Mouse (Mus musculus) neural tube, embryonic 12.5 days (tissue): Measurements from ENCODE around the gene Sgca. TPM values are rescaled to one million over a fixed set of nuclear protein-coding genes. Genes with fewer than 3 reads are reported as not detected.
A peak's percentile ranks its signal among the peaks of the same experiment; 100 is the strongest.

Source experiments
- ATAC-seq: fragments of 200-750 bp; cut with Nextera tagmentation; 2 replicates; pipeline ENCODE4 v1.8.0; 2017; ENCODE audit warnings: low read depth, mild to moderate bottlenecking, moderate TSS enrichment, moderate library complexity; ENCODE audit not compliant: low FRiP score
- H3K27ac ChIP-seq: fragments of 300-500 bp; sonication (generic); 2 replicates; pipeline ENCODE4 v1.5.1; 2016
- H3K27me3 ChIP-seq: fragments of 300-500 bp; sonication (generic); replicated peaks from 2 replicates; pipeline ENCODE4 v1.6.1; 2016; ENCODE audit warnings: mild to moderate bottlenecking
- H3K36me3 ChIP-seq: fragments of 300-500 bp; sonication (generic); 2 replicates; pipeline ENCODE4 v1.6.1; 2016; ENCODE audit warnings: mild to moderate bottlenecking
- H3K4me1 ChIP-seq: fragments of 300-500 bp; sonication (generic); 2 replicates; pipeline ENCODE4 v1.6.1; 2016
- H3K4me2 ChIP-seq: fragments of 300-500 bp; sonication (generic); replicated peaks from 2 replicates; pipeline ENCODE4 v1.6.1; 2016; ENCODE audit warnings: mild to moderate bottlenecking
- H3K4me3 ChIP-seq: fragments of 300-500 bp; sonication (generic); 2 replicates; pipeline ENCODE4 v1.5.1; 2016
- H3K9ac ChIP-seq: fragments of 300-500 bp; sonication (generic); 2 replicates; pipeline ENCODE4 v1.6.1; 2016; ENCODE audit warnings: mild to moderate bottlenecking
- H3K9me3 ChIP-seq: fragments of 300-500 bp; sonication (generic); 2 replicates; pipeline ENCODE4 v1.6.1; 2016; ENCODE audit warnings: mild to moderate bottlenecking
- WGBS: fragments of 180-500 bp; shearing (Covaris S2); methylation state at CpG from one replicate; pipeline ENCODE4 v1.1.7; 2016; 5-methylcytosine and 5-hydroxymethylcytosine counted together
- polyA plus RNA-seq: library from polyadenylated mRNA; unstranded; fragments of >200 nt; fragmentation: Nextera tagmentation; extraction: Ambion mirVana; gene quantifications from 2 replicates; pipeline ENCODE4 v1.2.1, GENCODE M21; 2016

Sgca gene
- polyA plus RNA-seq, 1 experiment from 2014 or later: 0.90 TPM

GRCm38 (mm10) chr11:95000128-95000527 is 24.0 kb upstream of the Sgca start:
- Histone ChIP-seq H3K36me3 (peaks cover 88% of the 10 kb centered on the region), H3K4me3 (no peak overlapping the region; the same call in 1 of the 2 replicates), H3K27me3 (no peaks in the 10 kb centered on the region), H3K4me1 (peaks cover 43% of the 10 kb centered on the region), H3K9me3 (no peaks in the 10 kb centered on the region), H3K9ac (0 out of 2 replicates have a peak overlapping the region, but pooled peaks have one; percentile 29), H3K4me2 (peak overlapping the region; percentile 21), H3K27ac (peak overlapping the region; percentile 46; the same call in 1 of the 2 replicates)
- WGBS: 73% methylated on average over 8 of the region's 8 CpGs
- no peak for ATAC-seq

GRCm38 (mm10) chr11:94998041-94998531 is 22.0 kb upstream of the Sgca start:
- Histone ChIP-seq H3K4me3 (no peak overlapping the region), H3K36me3 (peaks cover 72% of the 10 kb centered on the region)
- no peak for ATAC-seq

GRCm38 (mm10) chr11:94997596-94997995 is 21.5 kb upstream of the Sgca start:
- ATAC-seq: no peak
- H3K4me3 ChIP-seq: no peak overlapping the region
- H3K27ac ChIP-seq: no peak overlapping the region
- H3K4me1 ChIP-seq: peaks cover 68% of the 10 kb centered on the region
- H3K9ac ChIP-seq: no peak overlapping the region
- peaks cover 67% of the 10 kb centered on the region for H3K36me3 ChIP-seq
- no peaks in the 10 kb centered on the region for H3K27me3 ChIP-seq
- 74% methylated on average over 5 of the region's 5 CpGs for WGBS
- H3K9me3 ChIP-seq: no peaks in the 10 kb centered on the region
- no peak overlapping the region for H3K4me2 ChIP-seq

More at GRCm38 (mm10) chr11:94998041-94998531, 22.0 kb upstream of the Sgca start:
- peaks cover 63% of the 10 kb centered on the region for H3K4me1 ChIP-seq
- no peak overlapping the region for H3K27ac ChIP-seq
- H3K9me3 ChIP-seq: no peaks in the 10 kb centered on the region
- H3K4me2 ChIP-seq: no peak overlapping the region
- 84% methylated on average over 16 of the region's 16 CpGs for WGBS
- H3K27me3 ChIP-seq: no peaks in the 10 kb centered on the region
- H3K9ac ChIP-seq: no peak overlapping the region

GRCm38 (mm10) chr11:94996984-94997383 is 20.9 kb upstream of the Sgca start:
- H3K9ac ChIP-seq: no peak overlapping the region
- H3K27ac ChIP-seq: no peak overlapping the region
- WGBS: 89% methylated on average over 6 of the region's 6 CpGs
- H3K27me3 ChIP-seq: no peaks in the 10 kb centered on the region
- H3K4me1 ChIP-seq: peaks cover 73% of the 10 kb centered on the region
- ATAC-seq: no peak
- 0 out of 2 replicates have a peak overlapping the region, but pooled peaks have one; percentile 14 for H3K4me2 ChIP-seq
- no peaks in the 10 kb centered on the region for H3K9me3 ChIP-seq
- H3K4me3 ChIP-seq: no peak overlapping the region
- peaks cover 61% of the 10 kb centered on the region for H3K36me3 ChIP-seq

GRCm38 (mm10) chr11:94996101-94996500 is 20.0 kb upstream of the Sgca start:
- H3K36me3 ChIP-seq: peaks cover 54% of the 10 kb centered on the region

GRCm38 (mm10) chr11:94994947-94995772 is 19.0 kb upstream of the Sgca start:
- peaks cover 49% of the 10 kb centered on the region for H3K36me3 ChIP-seq
- no peaks in the 10 kb centered on the region for H3K9me3 ChIP-seq
- peak overlapping the region; percentile 88 for H3K4me2 ChIP-seq
- 87% methylated on average over 11 of the region's 11 CpGs for WGBS
- no peak overlapping the region for H3K27ac ChIP-seq
- peaks cover 60% of the 10 kb centered on the region for H3K4me1 ChIP-seq
- peak overlapping the region; percentile 97 for H3K9ac ChIP-seq
- H3K4me3 ChIP-seq: peak overlapping the region; percentile 93
- ATAC-seq: no peak
- H3K27me3 ChIP-seq: no peaks in the 10 kb centered on the region

More at GRCm38 (mm10) chr11:94996101-94996500, 20.0 kb upstream of the Sgca start:
- Histone ChIP-seq H3K4me1 (peaks cover 65% of the 10 kb centered on the region), H3K9ac (peak overlapping the region; percentile 97; the same call in 1 of the 2 replicates), H3K27me3 (no peaks in the 10 kb centered on the region), H3K27ac (no peak overlapping the region), H3K4me2 (peak overlapping the region; percentile 88), H3K4me3 (0 out of 2 replicates have a peak overlapping the region, but pooled peaks have one; percentile 10), H3K9me3 (no peaks in the 10 kb centered on the region)
- no peak for ATAC-seq
- WGBS: 89% methylated on average over 8 of the region's 8 CpGs

- WGBS: 59% methylated on average over 10 of the region's 10 CpGs
- Histone ChIP-seq H3K27ac (no peak overlapping the region), H3K9me3 (no peaks in the 10 kb centered on the region), H3K4me2 (peak overlapping the region; percentile 88), H3K36me3 (peaks cover 40% of the 10 kb centered on the region), H3K27me3 (no peaks in the 10 kb centered on the region), H3K4me1 (peaks cover 59% of the 10 kb centered on the region), H3K9ac (peak overlapping the region; percentile 97), H3K4me3 (peak overlapping the region; percentile 93)
- ATAC-seq: no peak
Measured at GRCm38 (mm10) chr11:94994208-94994814, 18.2 kb upstream of the Sgca start.

GRCm38 (mm10) chr11:94992754-94993606 is 16.9 kb upstream of the Sgca start:
- peak overlapping the region; percentile 93 for H3K4me3 ChIP-seq
- peaks cover 27% of the 10 kb centered on the region for H3K36me3 ChIP-seq
- WGBS: 2% methylated on average over 22 of the region's 22 CpGs
- ATAC-seq: no peak
- peaks cover 64% of the 10 kb centered on the region for H3K4me1 ChIP-seq
- peak overlapping the region; percentile 88 for H3K4me2 ChIP-seq
- no peaks in the 10 kb centered on the region for H3K27me3 ChIP-seq
- no peak overlapping the region for H3K27ac ChIP-seq
- peak overlapping the region; percentile 97 for H3K9ac ChIP-seq
- no peaks in the 10 kb centered on the region for H3K9me3 ChIP-seq

- Histone ChIP-seq H3K4me3 (peak overlapping the region; percentile 93), H3K36me3 (peaks cover 22% of the 10 kb centered on the region), H3K27me3 (no peaks in the 10 kb centered on the region), H3K27ac (0 out of 2 replicates have a peak overlapping the region, but pooled peaks have one; percentile 8), H3K4me2 (peak overlapping the region; percentile 88), H3K4me1 (peaks cover 60% of the 10 kb centered on the region), H3K9ac (peak overlapping the region; percentile 97), H3K9me3 (no peaks in the 10 kb centered on the region)
- ATAC-seq: no peak
- 2% methylated on average over 20 of the region's 20 CpGs for WGBS
Measured at GRCm38 (mm10) chr11:94992480-94992753, 16.3 kb upstream of the Sgca start.

- peak overlapping the region; percentile 93 for H3K4me3 ChIP-seq
- no peaks in the 10 kb centered on the region for H3K9me3 ChIP-seq
- peaks cover 63% of the 10 kb centered on the region for H3K4me1 ChIP-seq
- 0 out of 2 replicates have a peak overlapping the region, but pooled peaks have one; percentile 8 for H3K27ac ChIP-seq
- WGBS: under 1% methylated on average over 99 of the region's 99 CpGs
- H3K27me3 ChIP-seq: no peaks in the 10 kb centered on the region
- ATAC-seq: no peak
- H3K4me2 ChIP-seq: peak overlapping the region; percentile 88
- peaks cover 16% of the 10 kb centered on the region for H3K36me3 ChIP-seq
- H3K9ac ChIP-seq: peak overlapping the region; percentile 97
Measured at GRCm38 (mm10) chr11:94991641-94992479, 15.7 kb upstream of the Sgca start.
